Mouse (Mus musculus) heart, embryonic 16.5 days (tissue): ENCODE data around the gene Gadl1. TPM values are rescaled to one million over a fixed set of nuclear protein-coding genes. Genes with fewer than 3 reads are reported as not detected.

Experiments used
- ATAC-seq: fragments of 200-750 bp; cut with Nextera tagmentation; replicated peaks from 2 replicates; pipeline ENCODE4 v1.8.0; 2017; ENCODE audit warnings: moderate number of reproducible peaks; ENCODE audit not compliant: insufficient read depth, low FRiP score; ENCODE audit errors: extremely low read depth
- H3K27ac ChIP-seq: fragments of 300-500 bp; sonication (generic); 2 replicates; pipeline ENCODE4 v1.5.1; 2014; ENCODE audit warnings: mild to moderate bottlenecking, low read length, control low read depth, moderate library complexity
- H3K27me3 ChIP-seq: fragments of 300-500 bp; sonication (generic); 2 replicates; pipeline ENCODE4 v1.6.1; 2014; ENCODE audit warnings: low read length, mixed read lengths; ENCODE audit not compliant: control insufficient read depth, insufficient read depth
- H3K36me3 ChIP-seq: fragments of 300-500 bp; sonication (generic); 2 replicates; pipeline ENCODE4 v1.6.1; 2014; ENCODE audit not compliant: control insufficient read depth, insufficient read depth
- H3K4me1 ChIP-seq: fragments of 300-500 bp; sonication (generic); 2 replicates; pipeline ENCODE4 v1.6.1; 2014; ENCODE audit warnings: low read length, mixed read lengths; ENCODE audit not compliant: control insufficient read depth, insufficient read depth
- H3K4me2 ChIP-seq: fragments of 300-500 bp; sonication (generic); 2 replicates; pipeline ENCODE4 v1.6.1; 2014; ENCODE audit warnings: low read depth, mild to moderate bottlenecking, control low read depth, low read length
- H3K4me3 ChIP-seq: fragments of 300-500 bp; sonication (generic); 2 replicates; pipeline ENCODE4 v1.5.1; 2014; ENCODE audit warnings: mild to moderate bottlenecking, control low read depth, low read length
- H3K9ac ChIP-seq: fragments of 300-500 bp; sonication (generic); 2 replicates; pipeline ENCODE4 v1.6.1; 2014; ENCODE audit warnings: low read length, control low read depth
- H3K9me3 ChIP-seq: fragments of 300-500 bp; sonication (generic); replicated peaks from 2 replicates; pipeline ENCODE4 v1.6.1; 2016; ENCODE audit warnings: low read length; ENCODE audit not compliant: control insufficient read depth
- WGBS: fragments of 180-500 bp; shearing (Covaris S2); extraction: QIAGEN DNeasy Blood & Tissue Kit; methylation state at CpG from one replicate; pipeline ENCODE4 v1.1.7; 2014; 5-methylcytosine and 5-hydroxymethylcytosine counted together
- polyA plus RNA-seq: library from polyadenylated mRNA; unstranded; fragments of >200 nt; fragmentation: Nextera tagmentation; extraction: Ambion mirVana; gene quantifications from 2 replicates; pipeline ENCODE4 v1.2.1, GENCODE M21; 2015

Gene Gadl1
- polyA plus RNA-seq, 1 experiment from 2014 or later = 1.2 TPM

DNA sequence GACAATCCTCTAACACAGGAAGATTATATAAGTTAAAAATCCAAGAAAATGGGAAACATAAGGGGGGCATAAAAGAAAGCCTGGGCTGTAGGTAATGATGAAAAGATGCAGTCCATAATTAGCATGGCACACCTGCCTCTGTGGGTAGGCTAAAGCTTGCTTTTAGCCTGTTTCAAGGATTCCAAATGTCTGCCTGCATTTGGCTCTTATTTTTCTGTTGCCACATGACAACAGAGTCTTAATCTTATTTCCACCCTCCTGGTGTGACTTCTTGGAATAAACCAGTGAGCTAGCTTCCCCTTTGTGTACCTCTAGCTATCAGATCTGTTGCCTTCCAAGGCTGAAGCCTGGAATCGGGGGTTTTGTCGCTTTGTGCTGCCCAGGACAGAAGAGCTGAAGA, 69.2 kb downstream of the Gadl1 start:
- Histone ChIP-seq H3K4me1 (peaks cover 4% of the 10 kb centered on the region; the same call in 1 of the 2 replicates), H3K9ac (no peak overlapping the region), H3K36me3 (no peaks in the 10 kb centered on the region), H3K9me3 (peaks cover 4% of the 10 kb centered on the region; the same call in 1 of the 2 replicates), H3K27me3 (no peaks in the 10 kb centered on the region), H3K27ac (no peak overlapping the region), H3K4me3 (no peak overlapping the region), H3K4me2 (no peak overlapping the region)
- 77% methylated on average over 2 of the region's 2 CpGs for WGBS
- no peak for ATAC-seq

DNA sequence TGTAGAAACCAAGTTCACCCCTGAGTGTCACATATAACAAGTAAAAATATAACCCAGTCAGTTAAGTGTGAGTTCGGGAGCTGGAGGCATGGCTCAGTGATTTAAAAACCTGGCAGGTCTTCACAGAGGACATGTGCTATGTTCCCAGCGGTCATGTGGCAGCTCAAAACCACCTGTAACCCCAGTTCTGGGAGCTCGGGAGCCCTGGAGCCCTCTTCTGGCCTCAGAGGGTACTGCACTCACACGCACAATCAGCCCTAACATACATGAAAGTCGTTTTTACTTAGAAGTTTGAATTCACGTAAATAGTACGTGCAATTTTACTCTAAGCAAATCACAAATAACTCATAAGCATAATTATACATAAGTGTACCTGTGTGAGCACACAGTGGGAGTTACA, 81.4 kb downstream of the Gadl1 start:
- H3K4me3 ChIP-seq = no peak overlapping the region
- no peaks in the 10 kb centered on the region for H3K27me3 ChIP-seq
- no peaks in the 10 kb centered on the region for H3K36me3 ChIP-seq
- no peak overlapping the region for H3K27ac ChIP-seq
- H3K9me3 ChIP-seq = 0 out of 2 replicates have a peak, but pooled peaks cover 2% of the 10 kb centered on the region
- no peak overlapping the region for H3K9ac ChIP-seq
- H3K4me1 ChIP-seq = peaks cover 3% of the 10 kb centered on the region
- no peak overlapping the region for H3K4me2 ChIP-seq
- WGBS = 86% methylated on average over 7 of the region's 7 CpGs
- ATAC-seq = no peak

DNA sequence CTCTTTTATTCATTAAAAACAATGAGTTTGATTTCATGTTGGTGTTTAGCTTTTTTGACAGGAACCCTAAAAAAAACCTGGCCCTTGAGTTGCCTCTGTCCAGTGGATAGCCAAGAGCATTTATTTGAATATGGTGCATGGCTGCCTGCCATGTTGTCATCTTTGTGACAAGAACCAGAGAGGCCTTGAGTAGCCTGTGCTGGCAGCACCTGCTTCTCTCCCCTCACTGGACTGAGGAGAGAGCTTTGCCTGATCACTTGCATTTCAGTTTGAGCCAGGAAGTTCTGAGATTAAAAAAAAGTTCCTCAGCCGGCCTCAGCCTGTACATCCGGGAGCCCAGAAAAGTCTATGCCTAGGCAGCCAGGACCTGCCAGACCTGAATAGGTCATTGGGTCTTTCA, 85.5 kb downstream of the Gadl1 start:
- 29% methylated on average over 2 of the region's 2 CpGs for WGBS
- no peak overlapping the region for H3K4me2 ChIP-seq
- peak overlapping the region; percentile 51; the same call in 1 of the 2 replicates for H3K27ac ChIP-seq
- peak; percentile 66 for ATAC-seq
- peaks cover 17% of the 10 kb centered on the region for H3K4me1 ChIP-seq
- H3K9me3 ChIP-seq = 0 out of 2 replicates have a peak, but pooled peaks cover 5% of the 10 kb centered on the region
- H3K27me3 ChIP-seq = no peaks in the 10 kb centered on the region
- no peak overlapping the region for H3K4me3 ChIP-seq
- no peak overlapping the region for H3K9ac ChIP-seq
- no peaks in the 10 kb centered on the region for H3K36me3 ChIP-seq

DNA sequence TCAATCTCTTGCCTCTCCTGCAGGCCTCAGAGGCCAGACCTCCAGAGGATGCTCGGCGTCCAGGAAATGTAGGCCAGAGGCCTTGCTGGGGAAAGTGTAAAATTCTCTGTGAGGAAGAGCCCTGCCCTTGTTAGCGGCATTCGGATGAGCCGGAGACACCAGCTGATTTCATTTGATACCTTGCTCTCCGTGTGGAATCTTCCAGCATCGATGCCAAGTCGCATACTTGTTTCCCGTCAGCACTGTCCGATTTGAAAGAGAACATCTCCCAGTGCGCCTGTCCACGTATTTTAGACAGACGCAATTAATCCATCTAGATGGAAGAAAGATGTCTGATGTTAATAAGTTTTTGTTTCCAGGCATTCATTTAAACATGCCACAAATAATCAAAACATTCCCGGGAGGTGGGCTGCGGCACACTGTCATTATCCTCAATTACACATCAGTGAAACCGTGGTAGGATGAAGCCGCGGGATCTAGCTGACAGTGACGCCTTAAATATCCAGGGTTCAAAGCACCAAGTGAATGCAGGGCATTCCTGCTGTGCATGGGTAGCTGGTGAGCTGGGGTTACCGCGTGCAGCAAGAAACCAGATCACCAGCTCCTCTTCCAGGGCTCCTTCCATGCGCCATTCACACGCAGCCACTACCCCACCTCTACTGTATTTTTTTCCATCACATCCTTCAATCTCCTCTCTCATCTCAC, 86.8 kb downstream of the Gadl1 start:
- H3K36me3 ChIP-seq = no peaks in the 10 kb centered on the region
- no peak overlapping the region for H3K4me2 ChIP-seq
- ATAC-seq = no peak
- H3K27ac ChIP-seq = no peak overlapping the region
- no peaks in the 10 kb centered on the region for H3K27me3 ChIP-seq
- no peak overlapping the region for H3K4me3 ChIP-seq
- peaks cover 17% of the 10 kb centered on the region for H3K4me1 ChIP-seq
- H3K9me3 ChIP-seq = 0 out of 2 replicates have a peak, but pooled peaks cover 3% of the 10 kb centered on the region
- no peak overlapping the region for H3K9ac ChIP-seq
- 83% methylated on average over 23 of the region's 23 CpGs for WGBS

DNA sequence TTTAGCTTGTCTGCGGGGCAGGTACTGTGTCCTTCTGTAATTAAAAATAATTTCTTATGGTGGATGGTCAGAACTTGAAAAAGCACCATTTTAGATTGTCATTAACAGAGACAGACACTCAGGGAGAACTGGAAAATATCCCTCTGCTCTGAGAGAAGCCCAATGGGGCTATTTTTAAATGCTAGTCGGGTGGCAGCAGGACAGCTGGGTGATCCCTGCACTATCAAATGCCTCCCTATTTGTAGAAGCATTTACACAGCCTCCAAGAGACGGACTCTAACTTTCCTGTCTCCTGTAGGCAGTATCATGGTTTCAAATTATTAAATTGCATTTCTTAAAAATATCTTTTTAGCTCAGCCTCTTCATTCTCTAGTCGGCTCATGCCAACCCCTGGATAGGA, 89.1 kb downstream of the Gadl1 start:
- no peaks in the 10 kb centered on the region for H3K36me3 ChIP-seq
- peak overlapping the region; percentile 23; the same call in 1 of the 2 replicates for H3K4me2 ChIP-seq

DNA sequence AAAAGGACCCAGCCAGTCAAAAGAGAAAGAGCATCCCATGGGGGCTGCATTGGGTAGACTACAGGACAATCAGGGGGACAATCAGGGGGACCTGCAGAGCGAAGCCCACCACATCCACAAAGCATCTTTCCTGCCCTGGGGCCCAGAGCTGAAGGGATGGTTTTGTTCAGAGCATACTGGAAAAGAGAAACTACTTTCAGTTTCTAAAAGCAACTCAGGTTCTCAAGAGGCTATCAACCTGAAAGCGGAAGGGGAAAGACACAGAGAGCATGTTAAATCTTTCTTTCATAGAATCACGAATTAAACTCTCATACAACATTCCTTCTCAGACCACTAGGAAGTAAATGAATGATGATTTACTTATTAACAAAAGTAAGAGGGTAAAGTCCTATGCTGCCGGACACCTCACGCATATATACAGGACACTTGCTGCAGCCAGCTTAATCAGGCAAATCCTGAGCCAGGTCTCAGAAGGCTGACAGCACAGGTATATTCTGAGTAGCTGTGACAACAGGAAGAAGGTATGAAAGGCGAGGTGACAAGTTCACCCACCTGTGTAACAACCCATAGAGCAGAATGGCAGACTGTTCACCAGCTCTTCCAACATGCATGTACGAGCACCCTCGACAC, 90.2 kb downstream of the Gadl1 start:
- ATAC-seq = no peak
- H3K4me1 ChIP-seq = peaks cover 25% of the 10 kb centered on the region
- H3K36me3 ChIP-seq = no peaks in the 10 kb centered on the region
- no peak overlapping the region for H3K9ac ChIP-seq
- H3K4me2 ChIP-seq = no peak overlapping the region
- no peaks in the 10 kb centered on the region for H3K27me3 ChIP-seq
- 0 out of 2 replicates have a peak, but pooled peaks cover 3% of the 10 kb centered on the region for H3K9me3 ChIP-seq
- no peak overlapping the region for H3K27ac ChIP-seq
- 84% methylated on average over 8 of the region's 8 CpGs for WGBS
- no peak overlapping the region for H3K4me3 ChIP-seq

More for the DNA sequence above, 89.1 kb downstream of the Gadl1 start:
- Histone ChIP-seq H3K27me3 (no peaks in the 10 kb centered on the region), H3K9ac (0 out of 2 replicates have a peak overlapping the region, but pooled peaks have one; percentile 16), H3K4me3 (no peak overlapping the region), H3K27ac (peak overlapping the region; percentile 77), H3K9me3 (0 out of 2 replicates have a peak, but pooled peaks cover 3% of the 10 kb centered on the region), H3K4me1 (peaks cover 20% of the 10 kb centered on the region)
- ATAC-seq = no peak
- 47% methylated on average over 4 of the region's 4 CpGs for WGBS

DNA sequence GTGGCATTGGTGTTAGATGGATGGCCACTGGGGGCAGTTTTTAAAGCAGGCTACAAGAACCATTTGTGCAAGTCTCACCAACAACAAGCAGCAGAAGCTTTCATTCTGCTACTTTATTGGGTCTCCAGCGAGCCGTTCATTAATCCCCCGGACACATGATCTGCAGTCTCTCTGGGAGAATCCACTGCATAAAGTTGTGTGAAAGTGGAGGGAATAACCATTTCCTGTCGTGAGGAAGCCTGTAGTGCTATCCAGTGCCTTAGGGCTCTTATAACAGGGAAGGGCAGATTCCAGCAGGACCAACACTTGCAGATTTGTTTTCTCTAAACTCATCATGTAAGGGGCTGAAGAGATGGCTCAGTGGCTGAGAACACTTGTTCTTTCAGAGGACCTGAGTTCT, 104.7 kb downstream of the Gadl1 start:
- Histone ChIP-seq H3K27ac (no peak overlapping the region), H3K4me2 (no peak overlapping the region), H3K27me3 (no peaks in the 10 kb centered on the region; the same call in 1 of the 2 replicates), H3K36me3 (no peaks in the 10 kb centered on the region), H3K9ac (no peak overlapping the region), H3K9me3 (peaks cover 4% of the 10 kb centered on the region; the same call in 1 of the 2 replicates), H3K4me1 (no peaks in the 10 kb centered on the region), H3K4me3 (no peak overlapping the region)
- 76% methylated on average over 4 of the region's 4 CpGs for WGBS
- ATAC-seq = no peak

DNA sequence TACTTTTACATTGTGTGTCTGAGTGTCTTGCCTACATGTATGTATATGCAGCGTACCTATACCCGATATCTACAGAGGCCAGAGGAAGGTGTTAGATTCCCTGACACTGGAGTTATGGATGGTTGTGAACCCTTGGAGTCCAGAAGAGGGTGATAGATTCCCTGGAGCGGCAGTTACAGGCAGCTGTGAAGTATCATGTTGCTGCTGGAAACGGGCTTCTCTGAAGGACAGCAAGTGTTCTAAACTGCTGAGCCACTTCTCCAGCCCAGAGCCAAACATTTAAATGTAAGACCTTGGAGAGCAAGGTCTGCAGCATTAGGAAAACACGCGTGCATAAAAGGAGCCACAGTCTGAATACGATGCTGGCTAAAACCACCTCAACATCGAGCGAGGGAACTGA, 107.0 kb downstream of the Gadl1 start:
- no peak for ATAC-seq
- Histone ChIP-seq H3K4me3 (no peak overlapping the region), H3K36me3 (no peaks in the 10 kb centered on the region), H3K9ac (no peak overlapping the region), H3K4me1 (no peaks in the 10 kb centered on the region), H3K9me3 (peaks cover under 1% of the 10 kb centered on the region; the same call in 1 of the 2 replicates), H3K27ac (no peak overlapping the region), H3K27me3 (no peaks in the 10 kb centered on the region; the same call in 1 of the 2 replicates), H3K4me2 (no peak overlapping the region)
- 67% methylated on average over 9 of the region's 9 CpGs for WGBS

DNA sequence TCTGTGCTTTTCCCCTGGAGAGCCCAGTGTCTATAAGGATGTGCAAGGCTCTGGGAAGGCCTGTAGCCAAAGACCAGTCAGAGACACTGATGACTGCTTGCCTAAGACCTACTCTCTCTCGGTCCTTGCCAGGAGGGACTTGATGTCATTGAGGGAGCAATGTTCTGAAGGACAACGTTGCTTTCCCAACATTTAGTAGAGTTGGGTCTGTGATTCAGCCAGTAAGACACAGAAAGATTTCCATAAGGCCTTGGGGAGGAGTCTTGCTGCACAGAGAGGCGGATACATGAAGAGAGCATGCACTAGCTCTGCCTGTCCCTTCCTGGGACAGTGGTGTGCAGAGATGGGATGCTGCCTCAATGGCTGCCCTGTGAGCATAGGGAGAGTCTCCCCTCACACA, 107.8 kb downstream of the Gadl1 start:
- no peak for ATAC-seq
- H3K36me3 ChIP-seq = no peaks in the 10 kb centered on the region
- H3K9me3 ChIP-seq = no peaks in the 10 kb centered on the region
- 76% methylated on average over 3 of the region's 3 CpGs for WGBS
- H3K4me2 ChIP-seq = no peak overlapping the region
- H3K27me3 ChIP-seq = no peaks in the 10 kb centered on the region; the same call in 1 of the 2 replicates
- H3K4me1 ChIP-seq = no peaks in the 10 kb centered on the region
- no peak overlapping the region for H3K4me3 ChIP-seq
- no peak overlapping the region for H3K27ac ChIP-seq
- no peak overlapping the region for H3K9ac ChIP-seq
